Mouse (Mus musculus) forebrain, embryonic 14.5 days (tissue): Measurements from ENCODE around the gene Tmem189. TPM values are rescaled to one million over a fixed set of nuclear protein-coding genes. Genes with fewer than 3 reads are reported as not detected.
"Not testable (repeated sequence)": the region's sequence is repeated elsewhere in the genome, so short reads cannot be mapped to it uniquely, and the experiment has no call there.

Experiments
- ATAC-seq: fragments of 200-750 bp; cut with Nextera tagmentation; 2 replicates; pipeline ENCODE4 v1.8.0; 2017; ENCODE audit warnings: mild to moderate bottlenecking, moderate library complexity
- DNase-seq: peaks from one replicate; pipeline ENCODE4 v3.0.0-alpha.2; 2015; ENCODE audit warnings: low spot score
- H3K27ac ChIP-seq: fragments of 300-500 bp; sonication (generic); 2 replicates; pipeline ENCODE4 v1.5.1; 2014; ENCODE audit warnings: low read depth, mild to moderate bottlenecking, control low read depth, low read length, moderate library complexity
- H3K27me3 ChIP-seq: fragments of 300-500 bp; sonication (generic); replicated peaks from 2 replicates; pipeline ENCODE4 v1.6.1; 2014; ENCODE audit warnings: low read length, control low read depth, mixed read lengths; ENCODE audit not compliant: control insufficient read depth, insufficient read depth
- H3K36me3 ChIP-seq: fragments of 300-500 bp; sonication (generic); 2 replicates; pipeline ENCODE4 v1.6.1; 2014; ENCODE audit warnings: low read length, control low read depth; ENCODE audit not compliant: control insufficient read depth, insufficient read depth
- H3K4me1 ChIP-seq: fragments of 300-500 bp; sonication (generic); 2 replicates; pipeline ENCODE4 v1.6.1; 2014; ENCODE audit warnings: antibody characterized with exemption, low read length, control low read depth; ENCODE audit not compliant: control insufficient read depth, insufficient read depth
- H3K4me2 ChIP-seq: fragments of 300-500 bp; sonication (generic); 2 replicates; pipeline ENCODE4 v1.6.1; 2014; ENCODE audit warnings: mild to moderate bottlenecking, control low read depth, low read length
- H3K4me3 ChIP-seq: fragments of 300-500 bp; sonication (generic); 2 replicates; pipeline ENCODE4 v1.5.1; 2014; ENCODE audit warnings: low read depth, low read length, control low read depth
- H3K9ac ChIP-seq: fragments of 300-500 bp; sonication (generic); 2 replicates; pipeline ENCODE4 v1.6.1; 2014; ENCODE audit warnings: mild to moderate bottlenecking, low read length, control low read depth, moderate library complexity
- H3K9me3 ChIP-seq: fragments of 300-500 bp; sonication (generic); replicated peaks from 2 replicates; pipeline ENCODE4 v1.6.1; 2016; ENCODE audit warnings: low read length, control low read depth, mixed read lengths; ENCODE audit not compliant: control insufficient read depth
- WGBS: fragments of 180-500 bp; shearing (Covaris S2); extraction: QIAGEN DNeasy Blood & Tissue Kit; methylation state at CpG from one replicate; pipeline ENCODE4 v1.1.7; 2014; 5-methylcytosine and 5-hydroxymethylcytosine counted together
- polyA plus RNA-seq: library from polyadenylated mRNA; unstranded; fragments of >200 nt; fragmentation: Nextera tagmentation; extraction: Ambion mirVana; gene quantifications from 2 replicates; pipeline ENCODE4 v1.2.1, GENCODE M21; 2014

Gene Tmem189
- polyA plus RNA-seq, 1 experiment from 2014 or later: 21.3 TPM

DNA sequence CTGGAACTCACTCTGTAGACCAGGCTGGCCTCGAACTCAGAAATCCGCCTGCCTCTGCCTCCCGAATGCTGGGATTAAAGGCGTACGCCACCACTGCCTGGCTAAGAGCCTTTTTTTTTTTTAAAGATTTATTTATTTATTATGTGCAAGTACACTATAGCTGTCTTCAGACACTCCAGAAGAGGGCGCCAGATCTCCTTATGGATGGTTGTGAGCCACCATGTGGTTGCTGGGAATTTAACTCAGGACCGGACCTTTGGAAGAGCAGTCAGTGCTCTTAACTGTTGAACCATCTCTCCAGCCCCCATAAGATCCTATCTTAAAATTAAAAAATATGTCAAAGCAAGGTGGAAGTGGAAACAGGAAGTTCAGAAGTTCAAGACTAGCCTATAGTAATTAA is 76.3 kb downstream of the Tmem189 start:
- peaks cover 73% of the 10 kb centered on the region for H3K36me3 ChIP-seq
- not testable (repeated sequence) for DNase-seq

DNA sequence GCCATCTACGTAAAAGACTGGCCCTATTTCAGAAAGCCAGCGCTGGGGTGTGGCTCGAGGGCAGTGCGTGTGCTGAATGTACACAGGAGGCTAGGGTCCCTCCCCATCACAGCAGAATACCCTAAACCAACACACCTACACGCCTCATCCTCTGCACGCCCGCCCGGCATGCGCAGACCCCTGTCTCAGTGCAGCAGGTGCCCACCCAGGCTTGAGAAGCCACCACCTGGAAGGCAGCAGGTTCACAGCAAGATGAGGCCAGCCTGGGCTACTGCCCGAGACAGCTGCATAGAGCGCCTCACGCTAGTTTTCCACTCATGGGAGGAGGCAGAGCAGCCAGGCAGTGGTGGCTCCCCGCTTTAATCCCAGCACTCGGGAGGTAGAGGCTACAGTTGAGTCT is 77.5 kb downstream of the Tmem189 start:
- ATAC-seq (no peak), DNase-seq (no peak)
- Histone ChIP-seq H3K36me3 (peaks cover 72% of the 10 kb centered on the region), H3K4me2 (no peak overlapping the region), H3K4me1 (no peaks in the 10 kb centered on the region), H3K4me3 (no peak overlapping the region), H3K27me3 (no peaks in the 10 kb centered on the region), H3K27ac (no peak overlapping the region), H3K9ac (no peak overlapping the region), H3K9me3 (no peaks in the 10 kb centered on the region)
- WGBS: 93% methylated on average over 14 of the region's 14 CpGs

More for the DNA sequence above, 76.3 kb downstream of the Tmem189 start:
- H3K27ac ChIP-seq, H3K4me1 ChIP-seq, ATAC-seq, H3K4me3 ChIP-seq, H3K27me3 ChIP-seq, H3K4me2 ChIP-seq, H3K9me3 ChIP-seq, H3K9ac ChIP-seq: not testable (repeated sequence)
- WGBS: 93% methylated on average over 6 of the region's 7 CpGs

DNA sequence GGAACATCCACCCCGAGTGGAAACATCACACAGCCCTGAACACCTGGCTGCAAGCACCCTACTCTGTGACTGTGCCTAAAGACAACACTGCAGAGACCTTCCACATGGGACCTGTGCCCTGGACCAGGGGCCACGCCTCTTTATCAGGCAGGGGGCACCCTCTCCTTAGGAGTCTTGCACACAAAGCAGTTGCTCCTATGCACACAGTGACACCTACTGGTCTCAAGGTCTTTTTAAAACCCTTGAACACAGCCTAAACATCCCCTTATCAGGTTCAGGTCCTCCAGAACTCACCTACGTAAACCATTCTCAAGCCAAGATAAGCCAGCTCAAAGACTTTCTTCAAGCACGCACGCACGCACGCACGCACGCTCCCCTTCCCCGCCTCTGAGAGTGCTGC is 78.3 kb downstream of the Tmem189 start:
- Histone ChIP-seq H3K9me3 (no peaks in the 10 kb centered on the region), H3K9ac (no peak overlapping the region), H3K27me3 (no peaks in the 10 kb centered on the region), H3K36me3 (peaks cover 71% of the 10 kb centered on the region), H3K27ac (no peak overlapping the region), H3K4me1 (no peaks in the 10 kb centered on the region), H3K4me3 (no peak overlapping the region), H3K4me2 (no peak overlapping the region)
- WGBS: 91% methylated on average over 10 of the region's 10 CpGs
- DNase-seq (no peak), ATAC-seq (no peak)

DNA sequence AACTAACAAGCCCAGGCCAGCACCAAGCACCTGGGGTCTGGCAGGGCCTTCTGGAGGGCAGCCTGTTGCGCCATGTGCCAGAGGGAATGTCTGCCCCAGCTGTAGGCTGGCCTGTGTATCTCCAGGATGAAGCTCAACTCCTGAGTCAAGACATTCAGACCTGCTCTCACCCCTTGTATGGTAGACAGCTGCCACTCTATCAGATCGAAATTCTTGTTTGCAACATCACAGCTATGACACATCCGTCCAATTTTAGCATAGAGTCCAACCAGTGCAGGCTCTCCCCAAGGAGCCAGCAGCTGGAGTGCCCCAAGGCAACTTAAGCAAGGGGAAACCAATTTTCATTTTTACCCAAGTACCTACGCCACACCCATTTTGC is 82.9 kb downstream of the Tmem189 start:
- WGBS: 92% methylated on average over 4 of the region's 4 CpGs

DNA sequence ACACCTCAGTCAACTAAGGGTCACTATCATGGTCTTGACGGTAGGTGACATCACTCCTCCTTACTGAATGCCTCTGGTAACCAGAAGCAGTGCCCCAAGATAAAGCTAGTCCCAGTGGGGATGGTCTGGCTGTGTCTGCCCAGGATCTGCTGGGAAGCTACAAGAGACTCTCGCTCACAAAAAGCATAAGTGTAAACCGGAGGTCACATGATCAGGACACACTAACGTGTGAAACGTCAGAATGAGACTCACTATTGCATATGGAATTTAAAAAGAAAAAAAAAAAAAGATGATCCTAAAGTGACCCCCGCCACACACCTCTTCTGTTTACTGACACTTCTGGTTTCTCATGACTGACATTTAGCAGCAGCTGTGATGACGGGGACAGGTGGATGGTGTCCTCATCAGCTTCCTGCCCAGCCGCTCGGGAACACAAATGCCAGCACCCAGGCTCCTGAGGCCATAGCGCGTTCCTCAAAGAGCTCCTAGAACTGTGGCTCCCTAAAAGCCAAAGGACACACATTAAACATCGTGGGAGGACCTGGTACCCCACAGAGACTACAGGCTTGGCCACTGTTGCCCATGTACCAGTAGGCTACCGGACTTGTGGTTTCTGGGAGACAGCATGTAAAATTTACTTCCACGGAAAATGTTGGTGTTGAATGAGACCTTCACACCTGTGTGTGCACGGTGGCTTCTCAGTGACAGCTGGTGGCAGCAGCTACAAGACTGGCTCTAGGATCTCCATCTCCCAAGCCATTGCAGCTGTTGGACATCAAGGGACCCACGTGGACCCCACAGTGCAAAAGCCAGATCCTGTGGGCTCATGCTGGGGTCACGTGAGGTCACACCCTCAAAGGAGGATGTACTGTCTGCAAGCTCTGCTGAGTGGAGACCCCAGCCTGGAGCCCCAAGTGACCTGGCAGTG is 83.5 kb downstream of the Tmem189 start:
- H3K4me1 ChIP-seq: no peaks in the 10 kb centered on the region
- H3K4me2 ChIP-seq: no peak overlapping the region
- WGBS: 80% methylated on average over 17 of the region's 17 CpGs
- H3K27ac ChIP-seq: no peak overlapping the region
- no peak overlapping the region for H3K9ac ChIP-seq
- DNase-seq: no peak
- no peaks in the 10 kb centered on the region for H3K9me3 ChIP-seq
- H3K27me3 ChIP-seq: no peaks in the 10 kb centered on the region
- peaks cover 29% of the 10 kb centered on the region for H3K36me3 ChIP-seq
- H3K4me3 ChIP-seq: no peak overlapping the region
- ATAC-seq: no peak

More for the DNA sequence above, 82.9 kb downstream of the Tmem189 start:
- no peak overlapping the region for H3K27ac ChIP-seq
- no peaks in the 10 kb centered on the region for H3K9me3 ChIP-seq
- no peak overlapping the region for H3K4me3 ChIP-seq
- H3K27me3 ChIP-seq: no peaks in the 10 kb centered on the region
- no peaks in the 10 kb centered on the region for H3K4me1 ChIP-seq
- H3K9ac ChIP-seq: no peak overlapping the region
- ATAC-seq (no peak), DNase-seq (no peak)
- H3K4me2 ChIP-seq: no peak overlapping the region
- H3K36me3 ChIP-seq: peaks cover 34% of the 10 kb centered on the region

DNA sequence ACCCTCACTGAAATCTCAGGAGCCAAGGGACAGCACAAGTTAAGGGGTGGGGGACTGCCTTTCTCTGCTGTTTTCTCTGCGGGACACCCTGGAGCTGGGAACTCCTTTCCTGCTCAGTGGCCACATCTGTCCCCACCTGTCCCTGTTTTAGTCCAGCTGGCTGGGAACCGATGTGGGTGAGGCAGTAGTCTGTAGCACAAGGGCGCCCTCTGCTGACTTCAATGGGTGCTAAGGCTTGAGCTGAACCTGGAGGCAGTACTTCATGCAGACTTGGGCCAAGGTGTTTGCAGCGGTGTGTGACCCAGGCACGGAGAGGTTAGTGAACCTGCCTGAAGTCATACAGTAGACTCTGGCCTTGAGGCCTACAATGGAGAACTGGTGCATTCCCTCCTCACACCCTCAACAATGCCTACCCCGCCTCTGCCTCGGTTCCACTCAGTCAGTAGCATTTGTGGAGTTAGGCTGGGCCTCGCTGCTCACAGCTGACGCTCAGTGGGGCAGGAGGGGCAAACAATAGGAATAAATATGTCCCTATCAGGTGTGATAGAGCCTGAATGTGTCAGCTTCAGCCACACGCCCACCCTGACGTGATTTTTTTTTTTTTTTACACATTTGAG is 84.3 kb downstream of the Tmem189 start:
- Histone ChIP-seq H3K4me1 (no peaks in the 10 kb centered on the region), H3K4me3 (no peak overlapping the region), H3K36me3 (peaks cover 26% of the 10 kb centered on the region), H3K9me3 (no peaks in the 10 kb centered on the region), H3K9ac (no peak overlapping the region), H3K4me2 (no peak overlapping the region), H3K27ac (no peak overlapping the region), H3K27me3 (no peaks in the 10 kb centered on the region)
- DNase-seq (peak; percentile 88), ATAC-seq (peak; percentile 87)
- 32% methylated on average over 11 of the region's 11 CpGs for WGBS

DNA sequence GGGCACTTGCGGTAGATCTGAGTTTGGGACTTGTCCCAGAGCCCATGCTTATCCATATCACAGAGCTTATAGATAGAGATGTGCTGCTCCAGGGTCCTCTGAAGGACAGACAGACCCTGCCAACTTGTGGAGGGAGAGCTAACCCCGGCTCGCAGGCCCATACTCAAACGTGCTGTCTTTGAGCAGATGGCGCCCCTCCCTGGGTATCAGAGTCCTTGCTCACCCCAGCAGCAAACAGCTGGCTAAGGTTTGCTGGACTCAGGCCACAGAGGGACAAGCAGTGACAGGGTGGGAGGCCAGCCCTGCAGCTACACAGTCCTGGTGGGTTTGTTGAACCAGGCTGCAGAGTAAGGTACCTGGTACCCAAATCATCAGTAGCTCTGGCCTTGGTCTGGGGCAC is 86.6 kb downstream of the Tmem189 start:
- H3K9me3 ChIP-seq: no peaks in the 10 kb centered on the region
- H3K4me3 ChIP-seq: no peak overlapping the region
- no peaks in the 10 kb centered on the region for H3K27me3 ChIP-seq
- H3K9ac ChIP-seq: no peak overlapping the region
- DNase-seq (no peak), ATAC-seq (no peak)
- H3K4me2 ChIP-seq: no peak overlapping the region
- no peak overlapping the region for H3K27ac ChIP-seq
- H3K36me3 ChIP-seq: peaks cover 13% of the 10 kb centered on the region
- 59% methylated on average over 5 of the region's 5 CpGs for WGBS
- no peaks in the 10 kb centered on the region for H3K4me1 ChIP-seq

DNA sequence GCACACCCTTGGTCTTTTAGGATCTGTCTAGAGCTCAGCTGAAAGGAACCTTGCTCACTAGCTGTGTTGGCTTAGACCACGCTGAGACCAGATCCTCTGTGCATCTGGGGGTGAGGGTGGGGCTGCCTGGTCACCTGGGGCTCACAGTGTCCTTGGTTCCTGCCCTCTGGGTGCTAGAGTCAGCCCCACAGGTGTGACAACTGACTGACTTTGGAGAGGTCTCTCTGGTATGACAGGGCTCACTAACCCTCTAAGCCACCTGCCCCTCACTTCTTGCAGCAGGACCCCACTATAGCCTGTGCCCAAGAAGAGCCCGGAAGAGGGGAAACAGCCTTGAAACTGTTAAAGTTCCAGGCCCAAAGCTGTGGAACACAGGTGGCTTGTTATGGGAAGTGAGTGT is 87.3 kb downstream of the Tmem189 start:
- WGBS: 69% methylated on average over 2 of the region's 2 CpGs
- H3K9ac ChIP-seq: no peak overlapping the region
- H3K9me3 ChIP-seq: no peaks in the 10 kb centered on the region
- H3K4me3 ChIP-seq: no peak overlapping the region
- no peak overlapping the region for H3K27ac ChIP-seq
- peaks cover 10% of the 10 kb centered on the region for H3K36me3 ChIP-seq
- ATAC-seq (no peak), DNase-seq (no peak)
- no peak overlapping the region for H3K4me2 ChIP-seq
- peaks cover 2% of the 10 kb centered on the region; the same call in 1 of the 2 replicates for H3K4me1 ChIP-seq
- no peaks in the 10 kb centered on the region for H3K27me3 ChIP-seq

DNA sequence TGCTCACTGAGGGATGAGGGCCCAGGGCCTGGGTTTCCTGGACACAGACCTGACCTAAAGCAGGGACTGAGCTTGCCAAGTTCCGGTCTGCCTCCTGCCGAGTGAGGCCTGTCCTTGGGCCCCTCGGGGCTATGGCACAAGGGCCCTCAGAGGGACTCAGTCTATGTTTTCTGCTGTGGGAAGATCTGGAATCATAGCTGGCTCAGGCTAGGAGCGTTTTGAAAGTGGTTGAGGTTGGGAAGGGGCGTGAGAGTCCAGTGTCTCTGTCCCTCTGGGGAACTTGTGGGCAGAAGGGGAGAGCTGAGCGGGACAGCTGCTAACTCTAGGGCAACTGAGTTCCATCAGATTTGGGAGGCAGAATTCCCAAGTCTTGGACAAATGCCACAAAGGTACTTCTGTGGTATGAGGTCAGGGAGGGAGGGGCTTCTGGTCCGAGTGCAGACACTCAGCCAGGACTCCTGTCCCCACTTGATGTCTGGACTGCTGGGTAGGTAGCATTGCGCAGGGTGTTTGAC is 89.1 kb downstream of the Tmem189 start:
- Histone ChIP-seq H3K4me3 (no peak overlapping the region), H3K9ac (no peak overlapping the region), H3K27ac (no peak overlapping the region), H3K27me3 (no peaks in the 10 kb centered on the region), H3K4me2 (no peak overlapping the region), H3K4me1 (peaks cover 5% of the 10 kb centered on the region; the same call in 1 of the 2 replicates), H3K9me3 (no peaks in the 10 kb centered on the region), H3K36me3 (no peaks in the 10 kb centered on the region)
- DNase-seq: no peak
- WGBS: 77% methylated on average over 8 of the region's 8 CpGs
- no peak for ATAC-seq
